Mouse (Mus musculus) right cerebral cortex, adult 18-20 months (tissue): ENCODE measurements around the gene Fbll1.
"Not testable (repeated sequence)": the region's sequence is repeated elsewhere in the genome, so short reads cannot be mapped to it uniquely, and the experiment has no call there.

Experiments
- DNase-seq: peaks from one replicate; pipeline ENCODE4 v3.0.0; 2022; ENCODE audit warnings: mixed read lengths

The Fbll1 gene

DNA sequence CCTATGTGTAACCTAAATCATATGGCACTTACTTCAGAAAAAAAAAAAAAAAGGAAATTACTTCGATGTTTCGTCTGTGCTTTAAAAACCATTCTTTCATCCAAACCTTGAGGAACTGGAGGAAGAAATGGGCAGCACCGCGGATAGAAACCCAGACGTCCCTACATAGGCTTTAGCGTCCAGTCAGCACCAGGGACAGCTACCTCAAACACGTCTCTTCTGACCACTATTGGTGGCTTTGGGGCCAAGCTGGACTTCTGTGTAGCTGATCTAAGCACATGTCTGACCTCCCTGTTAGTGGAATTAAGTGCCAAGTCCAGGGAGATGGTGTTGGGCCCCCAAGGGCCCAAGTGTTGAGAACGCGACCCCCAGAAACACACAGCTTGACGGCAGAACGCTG, at the start of gene Fbll1:
TSS of gene Fbll1 (minus strand) at position 11 of the 400 bp plus-strand sequence.
- DNase-seq: no peak

DNA sequence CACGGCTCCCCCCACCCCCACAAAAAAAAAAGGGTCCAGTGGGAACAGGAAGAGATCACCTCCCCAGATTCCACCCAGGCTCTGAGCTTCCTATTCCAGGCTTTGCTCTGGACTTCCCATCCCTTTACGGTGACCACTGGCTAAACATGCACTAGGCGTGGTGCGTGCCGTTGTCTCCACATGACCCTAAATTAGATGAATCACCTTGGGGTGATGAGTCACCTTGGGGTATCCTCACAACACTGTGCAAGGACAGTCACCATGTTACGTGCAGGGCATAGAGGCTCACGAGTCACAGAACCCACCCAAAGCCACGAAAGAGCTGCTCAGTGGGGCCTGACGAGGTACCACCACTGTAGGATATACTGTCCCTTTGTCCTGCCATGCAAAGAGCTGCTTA, 45.6 kb upstream of the Fbll1 start:
- DNase-seq: no peak

DNA sequence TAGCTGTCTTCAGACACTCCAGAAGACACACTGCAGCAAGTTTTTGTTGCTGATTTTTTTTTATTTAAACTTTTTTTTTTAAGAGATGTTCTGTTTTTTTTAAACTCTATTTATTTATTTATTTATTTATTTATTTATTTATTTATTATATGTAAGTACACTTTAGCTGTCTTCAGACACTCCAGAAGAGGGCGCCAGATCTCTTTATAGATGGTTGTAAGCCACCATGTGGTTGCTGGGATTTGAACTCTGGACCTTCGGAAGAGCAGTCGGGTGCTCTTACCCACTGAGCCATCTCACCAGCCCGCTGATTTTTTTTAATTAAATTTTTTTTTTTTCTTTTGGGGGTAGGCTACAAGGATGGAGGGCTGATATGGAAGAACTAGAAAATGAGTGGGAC, 43.9 kb upstream of the Fbll1 start:
- DNase-seq: not testable (repeated sequence)

DNA sequence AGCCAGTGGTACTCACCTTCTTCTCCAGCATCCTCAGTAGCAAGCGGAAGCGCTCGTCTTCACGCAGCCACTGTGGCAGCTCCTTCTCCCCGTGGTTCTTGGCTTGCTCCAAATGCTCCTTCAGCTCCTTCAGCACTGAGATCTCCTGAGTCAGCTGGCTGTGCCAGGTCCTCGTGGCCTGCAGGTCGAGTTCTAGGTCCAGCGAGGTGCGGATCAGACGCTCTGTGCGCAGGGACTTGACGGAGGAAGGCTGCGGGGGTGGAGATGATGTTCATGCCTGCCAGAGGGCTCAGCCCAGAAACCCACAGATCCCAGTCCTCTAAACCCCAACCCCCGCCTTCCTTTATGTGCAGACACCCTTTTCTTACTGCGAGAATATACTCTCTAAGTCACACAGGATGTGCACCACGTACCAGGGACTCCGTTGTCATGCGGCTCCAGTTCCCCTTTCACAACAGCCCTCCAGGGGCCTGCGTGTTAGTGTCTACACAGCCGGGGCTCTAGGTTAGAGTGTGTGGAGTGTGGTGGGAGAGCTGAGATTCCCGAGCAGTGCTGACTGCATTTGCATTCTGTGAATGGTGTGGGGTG, 43.1 kb upstream of the Fbll1 start:
- DNase-seq: no peak

DNA sequence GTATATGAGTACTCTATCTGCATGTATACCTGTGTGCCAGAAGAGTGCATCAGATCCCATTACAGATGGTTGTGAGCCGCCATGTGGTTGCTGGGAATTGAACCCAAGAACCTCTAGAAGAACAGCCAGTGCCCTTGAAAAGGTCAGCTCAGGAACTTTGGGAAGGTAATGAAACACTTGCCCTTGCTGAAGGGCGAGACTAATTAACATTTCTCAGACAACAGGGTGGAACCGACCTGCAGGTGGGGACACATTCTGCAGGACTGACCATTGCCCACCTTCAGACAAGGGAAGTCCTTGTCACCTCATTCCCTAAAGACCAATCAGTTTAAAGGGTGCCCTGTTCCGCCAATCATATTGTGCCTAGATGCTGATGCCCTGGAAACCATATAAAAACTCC, 42.1 kb upstream of the Fbll1 start:
- DNase-seq: not testable (repeated sequence)

DNA sequence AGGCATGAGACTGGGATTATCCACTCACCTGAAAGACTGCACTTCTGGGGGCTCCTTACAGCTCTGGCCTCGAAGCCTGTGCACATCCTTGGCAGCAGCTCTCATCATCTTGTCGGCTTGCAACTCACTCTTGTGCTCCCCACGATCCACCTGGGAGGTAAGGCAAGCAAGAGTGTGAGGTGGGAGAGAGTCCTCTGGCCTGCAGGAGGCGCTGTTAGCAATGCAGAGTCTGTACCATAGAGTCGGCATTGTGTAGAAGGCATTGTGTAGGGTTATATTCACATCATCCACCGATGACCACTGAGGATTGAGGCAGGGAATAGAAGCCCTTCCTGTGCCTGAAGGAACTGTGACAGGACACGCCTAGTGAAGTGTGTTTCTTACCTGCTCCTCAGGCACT, 41.6 kb upstream of the Fbll1 start:
- no peak for DNase-seq

DNA sequence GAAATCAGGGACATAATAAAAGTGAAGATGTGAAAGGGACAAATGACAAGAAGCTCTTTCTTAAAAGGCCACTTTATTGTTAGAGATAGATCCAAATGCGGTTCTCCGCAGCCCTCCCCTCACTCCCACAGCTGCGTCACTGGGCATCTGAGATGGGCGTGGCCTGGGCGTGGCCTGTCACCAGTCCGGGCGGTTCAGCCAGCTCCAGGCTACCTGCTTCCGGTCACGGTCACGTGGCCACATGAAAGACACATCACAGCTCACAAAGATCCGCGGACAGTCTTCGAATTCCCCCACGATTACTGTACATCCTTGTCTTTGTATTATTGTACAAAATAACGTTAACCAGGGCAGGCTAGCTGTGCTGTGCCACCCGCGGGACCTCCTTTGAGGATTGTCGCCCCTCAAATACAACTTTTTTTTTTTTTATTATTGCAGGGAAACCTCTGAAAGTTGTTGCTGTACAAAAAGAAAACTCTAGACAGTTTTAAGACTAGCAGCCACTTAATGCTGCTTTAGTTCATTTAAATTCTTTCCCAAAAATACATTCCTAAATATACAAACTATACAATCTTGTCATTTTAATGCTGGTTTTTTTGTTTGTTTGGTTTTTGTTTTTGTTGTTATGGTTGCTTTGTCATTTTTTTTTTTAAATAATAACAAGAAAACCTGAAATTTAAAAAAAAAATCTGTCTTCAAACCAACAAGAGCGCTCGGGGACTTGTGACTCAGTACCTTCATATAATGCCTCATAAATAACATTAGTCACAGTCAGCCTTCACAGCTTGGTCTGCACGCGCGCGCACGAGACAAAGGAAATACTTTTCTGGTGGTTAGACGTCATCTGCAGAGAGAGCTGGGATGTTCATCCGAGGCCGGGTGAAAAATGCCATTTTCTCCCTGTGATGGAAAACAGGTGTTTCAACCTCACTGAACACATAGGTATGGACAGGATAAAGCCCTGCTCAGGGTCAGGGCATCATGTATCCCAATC, 40.0 kb upstream of the Fbll1 start:
- peak; percentile 83 for DNase-seq

DNA sequence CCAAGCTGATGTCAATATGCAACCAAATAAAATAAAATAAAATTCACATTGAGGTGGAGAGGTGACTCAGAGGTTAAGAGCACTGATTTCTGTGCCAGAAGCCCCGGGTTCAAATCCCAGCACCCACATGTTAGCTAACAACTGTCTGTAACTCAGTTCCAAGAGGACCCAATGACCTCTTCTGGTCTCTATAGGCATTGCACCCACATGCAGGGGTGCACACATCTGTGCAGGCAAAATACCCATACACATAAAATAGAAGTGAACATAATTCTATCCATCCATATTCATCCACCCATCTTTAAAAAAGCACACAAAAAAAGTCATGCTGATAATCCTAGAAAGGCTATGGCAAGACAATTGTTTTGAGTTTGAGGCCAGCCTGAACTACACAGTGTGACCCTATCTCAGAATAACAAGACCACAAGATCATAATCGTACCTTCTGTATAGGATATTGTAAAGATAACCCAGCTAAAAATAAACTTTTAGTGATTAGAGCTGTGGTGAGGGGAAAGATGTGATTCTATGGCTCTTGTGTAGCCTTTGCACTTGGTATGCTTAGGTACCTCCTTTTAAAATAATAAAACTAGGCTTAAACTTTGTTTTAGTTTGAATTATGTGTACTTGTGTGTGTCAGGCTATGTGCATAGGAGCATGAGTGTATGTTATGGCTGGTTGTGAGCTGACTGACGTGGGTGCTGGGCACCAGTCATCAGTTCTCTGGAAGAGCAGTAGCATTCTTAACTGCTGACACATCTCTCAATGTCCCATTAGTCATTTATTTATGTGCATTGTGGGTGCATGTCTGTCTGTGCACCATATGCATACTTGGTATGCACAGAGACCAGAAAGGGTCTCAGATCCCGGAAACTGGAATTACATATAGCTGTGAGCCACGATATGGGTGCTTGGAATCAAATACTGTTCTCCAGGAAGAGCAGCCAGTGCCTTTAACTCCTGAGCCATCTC, 38.8 kb upstream of the Fbll1 start:
- DNase-seq: no peak

DNA sequence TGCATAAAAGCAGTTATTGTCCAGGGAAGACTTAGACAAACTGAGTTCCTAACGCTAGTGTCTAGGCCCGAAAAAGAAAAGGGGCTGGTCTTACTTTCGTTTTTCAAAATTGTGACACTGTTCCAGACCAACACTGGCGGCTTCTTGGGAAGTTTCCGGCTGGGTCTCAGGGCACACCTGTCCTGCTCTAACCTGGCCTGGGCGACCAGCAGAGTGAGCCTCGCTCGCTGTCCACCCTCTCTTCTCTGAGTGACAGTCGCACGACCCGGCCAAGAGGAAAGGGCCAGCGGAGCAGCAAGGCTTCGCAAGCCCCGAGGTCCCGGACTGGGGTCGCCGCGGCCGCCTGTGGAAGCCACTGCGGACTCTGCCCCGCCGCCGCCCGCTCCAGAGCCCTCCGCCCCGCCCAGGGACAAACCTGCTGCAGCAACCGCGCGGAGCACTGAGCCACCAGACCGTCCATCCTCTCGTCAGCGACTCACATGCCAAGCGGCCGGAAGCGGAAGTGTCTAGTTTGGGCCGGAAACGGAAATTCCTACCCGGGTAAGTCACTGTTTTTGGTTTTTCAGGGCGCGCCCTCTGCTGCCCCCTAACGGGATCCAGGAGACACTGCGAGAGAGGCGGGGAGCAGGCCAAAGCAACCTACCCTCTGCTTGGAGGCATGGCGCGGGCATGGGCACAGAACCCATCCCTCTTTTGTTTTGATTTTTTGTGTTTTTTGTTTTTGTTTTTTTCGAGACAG, 35.5 kb upstream of the Fbll1 start, which contains the start of gene Rars:
TSS of gene Rars (minus strand) at position 485 of the 739 bp plus-strand sequence.
- peak; percentile 95 for DNase-seq

DNA sequence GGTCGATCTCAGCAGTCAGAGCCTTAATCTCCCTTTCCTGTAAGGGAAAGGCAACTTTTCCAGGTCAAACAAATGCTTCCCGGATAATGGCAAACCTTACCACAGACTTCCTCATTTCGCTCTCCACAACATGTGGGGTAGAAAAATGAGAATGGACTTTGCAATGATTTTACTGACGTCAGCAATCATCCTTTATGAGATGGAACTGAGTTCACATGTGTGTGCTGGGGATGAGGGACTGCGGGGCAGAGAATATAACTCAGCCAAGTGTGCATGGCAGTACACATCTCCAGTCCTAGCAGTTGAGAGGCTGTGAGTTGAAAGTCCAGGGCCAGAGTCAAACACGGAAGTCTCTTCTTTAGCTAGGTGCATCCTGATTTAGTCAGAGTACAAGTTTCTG, 34.6 kb upstream of the Fbll1 start:
- DNase-seq: no peak

DNA sequence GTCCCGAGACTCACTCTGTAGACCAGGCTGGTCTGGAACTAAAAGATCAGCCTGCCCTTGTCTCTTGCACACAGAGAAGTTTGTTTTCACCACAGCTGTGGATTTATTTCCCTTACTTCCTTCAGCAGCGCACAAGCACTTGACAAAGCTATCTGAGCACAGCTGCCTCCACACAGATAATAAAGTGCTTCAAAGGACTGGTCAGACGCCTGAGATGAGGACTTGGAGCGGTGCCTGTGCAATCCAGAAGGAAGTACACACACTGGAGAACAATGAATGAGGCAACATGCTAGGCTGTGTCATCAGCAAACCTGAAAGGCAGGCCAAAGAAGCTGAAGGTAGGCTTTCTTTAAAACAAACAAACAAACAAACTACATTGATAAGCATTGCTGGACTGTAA, 33.5 kb upstream of the Fbll1 start:
- no peak for DNase-seq

DNA sequence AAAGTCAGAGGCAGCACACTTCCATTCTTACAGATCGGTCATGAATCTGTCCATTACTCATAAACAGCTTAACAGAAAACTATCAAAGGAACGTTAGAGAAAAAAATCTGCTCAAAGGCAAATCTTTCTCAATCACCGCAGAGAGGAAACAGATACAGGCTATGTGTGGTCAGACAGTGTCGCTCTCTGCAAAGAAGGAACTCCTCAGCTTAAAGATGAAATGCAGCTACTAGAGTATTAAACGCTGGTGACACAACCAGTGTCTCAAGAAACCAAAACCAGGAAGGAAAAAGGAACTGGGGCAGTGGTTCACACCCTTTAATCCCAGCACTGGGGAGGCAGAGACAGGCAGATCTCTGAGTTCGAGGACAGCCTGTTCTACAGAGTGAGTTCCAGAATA, 29.0 kb upstream of the Fbll1 start:
- no peak for DNase-seq

DNA sequence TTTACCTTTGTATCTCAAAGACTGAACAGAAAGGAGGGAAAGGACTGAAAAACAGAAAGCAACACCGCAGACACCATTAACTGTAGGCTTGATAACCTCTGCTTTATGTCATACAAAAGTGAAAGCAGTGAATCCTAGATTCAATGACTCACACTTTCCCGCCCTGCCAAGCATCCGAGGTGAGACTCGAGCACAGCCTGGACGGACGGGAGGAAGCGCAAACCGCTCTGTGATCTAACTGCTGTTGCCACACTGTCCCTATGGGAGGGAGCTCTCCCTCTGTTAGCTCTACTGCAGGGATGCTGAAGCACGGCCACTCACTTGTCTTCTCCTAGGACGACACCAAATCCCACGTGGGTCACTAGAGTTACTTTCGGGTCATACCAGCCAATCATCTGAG, 17.6 kb upstream of the Fbll1 start:
- no peak for DNase-seq

DNA sequence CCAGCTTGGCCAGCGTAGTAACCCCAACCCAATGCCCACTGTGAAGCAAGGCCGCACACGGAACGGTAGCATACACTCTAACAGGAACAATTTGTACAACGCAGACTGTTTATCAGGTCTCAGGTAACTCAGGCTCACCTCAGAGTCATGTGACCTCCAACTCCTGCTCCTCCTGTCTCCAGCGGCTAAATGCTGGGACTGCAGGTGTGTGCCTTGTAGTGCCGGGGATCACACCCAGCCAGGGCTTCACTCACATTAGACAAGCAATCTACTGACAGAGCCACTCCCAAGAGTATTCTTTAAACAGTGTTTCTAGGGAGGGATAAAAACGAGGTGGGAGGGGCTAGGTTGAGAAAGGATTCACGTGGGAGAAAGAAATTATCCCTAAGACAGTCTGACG, 12.8 kb upstream of the Fbll1 start:
- DNase-seq: no peak

DNA sequence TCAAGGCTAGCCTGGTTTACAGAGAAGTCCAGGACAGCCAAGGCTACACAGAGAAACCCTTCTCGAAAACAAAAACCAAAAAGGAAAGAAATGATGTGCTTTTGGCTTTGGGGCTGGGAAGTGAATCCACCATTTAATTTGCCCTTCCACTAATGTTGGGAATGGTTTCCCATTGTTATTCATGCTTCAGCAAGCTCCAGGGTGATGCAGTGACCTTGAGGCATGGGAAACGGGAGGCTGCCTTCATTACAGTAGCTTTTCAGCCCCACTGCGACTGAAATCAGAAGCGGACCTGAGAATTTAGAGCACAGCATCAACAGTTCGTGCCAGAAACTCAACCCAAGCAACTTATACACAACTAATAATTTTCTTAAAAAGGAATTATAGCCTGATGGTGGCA, 2.6 kb upstream of the Fbll1 start:
- DNase-seq: no peak

DNA sequence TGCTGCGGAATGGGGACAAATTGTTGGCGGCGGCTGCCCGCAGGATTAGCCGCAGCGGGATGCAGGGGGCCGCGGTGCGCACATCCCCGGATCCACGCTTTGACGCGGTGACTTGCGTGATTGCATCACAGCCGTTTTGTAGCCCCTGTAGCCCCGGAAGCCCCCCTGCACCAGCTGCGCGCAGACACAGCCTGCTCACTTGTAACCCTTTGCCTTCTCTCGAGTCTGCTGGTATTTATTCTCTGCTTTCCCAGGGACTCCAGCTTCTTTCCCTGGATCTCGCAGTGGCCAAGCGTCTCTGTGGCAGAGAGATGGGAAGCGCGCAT, 226 bp downstream of the Fbll1 start:
- peak; percentile 85 for DNase-seq

DNA sequence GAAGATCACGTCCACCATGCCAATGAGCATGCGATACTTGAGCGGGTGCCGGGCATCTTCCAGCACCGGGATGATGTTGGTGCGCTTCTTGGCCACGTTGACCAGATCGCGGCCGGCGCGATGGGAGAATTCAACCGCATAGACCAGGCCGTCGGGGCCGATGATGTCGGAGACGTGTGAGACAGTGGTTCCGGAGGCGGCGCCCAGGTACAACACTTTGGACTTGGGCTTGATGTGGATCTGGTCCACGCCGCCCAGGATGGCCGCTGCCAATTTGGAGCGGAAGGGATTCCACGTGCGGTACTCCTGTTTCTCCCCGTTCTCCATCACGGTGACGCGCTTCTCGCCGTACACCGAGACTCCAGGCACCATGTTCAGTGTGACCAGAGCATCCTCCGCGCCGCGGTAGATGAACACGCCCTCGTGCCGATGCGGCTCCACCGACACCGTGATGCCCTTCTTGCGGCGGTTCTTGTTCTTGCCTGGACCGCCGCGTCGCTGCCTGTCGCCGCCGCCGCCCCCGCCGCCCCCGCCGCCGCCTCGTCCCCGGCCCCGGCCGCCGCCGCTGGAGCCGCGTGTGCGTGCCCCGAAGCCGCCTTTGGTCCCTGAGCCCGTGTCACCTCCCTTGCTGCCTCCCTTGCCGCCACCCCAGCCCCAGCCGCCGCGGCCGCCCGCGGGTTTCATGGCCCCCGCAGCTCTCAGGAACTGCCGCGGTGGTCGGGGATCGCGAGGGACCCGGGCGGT, 761 bp downstream of the Fbll1 start:
- DNase-seq: peak; percentile 52

DNA sequence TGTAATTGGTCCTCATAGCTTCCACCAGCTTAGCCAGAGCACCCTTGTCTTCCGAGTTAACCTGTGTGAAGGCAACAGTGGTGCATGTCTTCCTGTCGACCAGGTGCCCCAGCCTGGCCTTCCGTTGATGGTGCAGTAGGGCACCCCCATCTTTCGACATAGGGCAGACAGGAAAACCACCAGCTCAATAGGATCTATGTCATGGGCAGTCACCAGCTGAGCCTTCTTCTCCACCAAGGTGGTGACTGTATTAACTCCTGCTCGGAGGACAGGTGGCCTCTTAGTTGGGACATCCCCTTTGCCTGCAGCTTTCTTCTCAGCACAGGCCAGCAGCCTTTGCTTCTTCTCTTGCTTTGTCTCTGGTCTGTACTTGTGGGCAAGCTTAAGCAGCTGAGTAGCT, 5.9 kb downstream of the Fbll1 start:
- DNase-seq: not testable (repeated sequence)

DNA sequence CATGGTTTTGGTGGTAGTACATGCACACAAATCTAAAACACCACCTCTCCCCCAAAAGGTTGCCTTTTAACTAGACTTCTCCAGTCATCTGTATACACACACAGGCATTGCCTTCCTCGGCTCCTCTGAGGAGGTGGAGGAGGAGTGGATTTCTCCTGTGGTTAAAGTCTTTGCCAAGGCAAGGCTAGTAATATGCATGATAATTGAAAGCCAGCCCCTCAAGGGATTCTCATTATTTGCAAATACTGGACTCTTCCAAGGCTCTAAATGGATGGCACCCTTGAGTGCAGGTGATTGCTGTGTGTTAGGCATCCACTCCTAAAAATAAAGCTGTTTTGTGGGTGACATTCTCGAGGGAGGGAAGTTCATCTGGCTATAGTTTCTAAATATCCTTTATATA, 10.2 kb downstream of the Fbll1 start:
- DNase-seq: no peak

DNA sequence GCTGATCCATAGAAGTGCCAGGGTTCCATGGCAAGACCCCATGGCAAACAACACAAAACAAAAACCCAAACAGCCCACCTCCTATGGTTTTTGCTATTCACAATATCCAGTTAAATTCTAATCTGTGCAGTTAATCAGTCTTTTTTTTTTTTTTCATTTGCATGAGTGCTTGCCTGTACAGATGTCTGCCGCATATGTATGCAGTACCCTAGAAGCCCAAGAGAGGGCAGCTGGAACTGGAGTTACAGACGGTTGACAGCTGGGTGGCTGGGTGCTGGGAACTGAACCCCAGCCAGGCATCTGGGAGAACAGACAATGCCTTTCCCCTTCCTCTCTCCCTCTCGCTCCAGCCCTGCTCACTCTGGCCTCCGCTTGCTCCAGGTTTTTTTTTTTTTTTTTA, 14.1 kb downstream of the Fbll1 start:
- no peak for DNase-seq

DNA sequence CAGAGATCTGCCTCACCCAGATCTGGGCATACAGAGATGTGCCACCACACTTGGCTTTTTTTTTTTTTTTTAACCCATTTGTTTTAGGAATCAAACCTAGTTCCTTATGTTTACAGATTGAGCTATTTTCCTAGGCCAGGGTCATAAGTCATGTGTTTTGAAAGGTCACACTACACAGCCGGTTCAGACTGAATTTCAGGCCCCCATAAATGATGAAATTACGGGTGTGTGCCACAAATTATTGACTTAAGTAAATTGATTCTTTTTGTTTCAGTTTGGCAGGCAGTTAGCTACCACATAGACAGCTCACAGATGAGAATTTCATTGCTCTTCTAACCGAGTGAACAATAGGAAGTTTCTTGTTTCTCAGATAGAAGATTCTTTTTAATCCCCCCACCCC, 14.7 kb downstream of the Fbll1 start:
- no peak for DNase-seq

DNA sequence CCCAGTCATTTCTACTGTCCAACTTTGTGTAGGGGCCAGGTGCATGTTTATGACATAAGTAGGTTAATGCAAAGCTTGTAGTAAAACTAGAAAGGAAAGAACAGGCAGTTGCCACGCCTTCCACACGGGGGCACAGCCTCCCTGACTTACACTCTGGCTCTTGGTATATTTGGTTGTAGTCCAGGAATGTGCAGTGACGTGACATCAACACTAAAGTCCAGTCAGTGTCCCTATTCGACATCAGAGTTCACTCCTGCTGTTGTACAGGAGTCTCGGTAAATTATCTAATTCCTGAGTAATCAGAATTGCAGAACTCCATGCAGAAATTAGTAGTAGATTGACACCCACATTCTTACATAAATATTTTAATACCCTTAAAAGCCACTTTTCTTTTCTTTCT, 15.6 kb downstream of the Fbll1 start:
- DNase-seq: no peak
